Mouse (Mus musculus) WW6 (cell line): ENCODE data around the gene Ambra1.

Experiments
- DNase-seq: peaks from one replicate; pipeline ENCODE4 v3.0.0-alpha.2; 2013; ENCODE audit warnings: low read depth, low spot score

Gene Ambra1

GRCm38 (mm10) chr2:91735221-91735620 lies 5.3 kb downstream of the Ambra1 start:
- no peak for DNase-seq

DNA sequence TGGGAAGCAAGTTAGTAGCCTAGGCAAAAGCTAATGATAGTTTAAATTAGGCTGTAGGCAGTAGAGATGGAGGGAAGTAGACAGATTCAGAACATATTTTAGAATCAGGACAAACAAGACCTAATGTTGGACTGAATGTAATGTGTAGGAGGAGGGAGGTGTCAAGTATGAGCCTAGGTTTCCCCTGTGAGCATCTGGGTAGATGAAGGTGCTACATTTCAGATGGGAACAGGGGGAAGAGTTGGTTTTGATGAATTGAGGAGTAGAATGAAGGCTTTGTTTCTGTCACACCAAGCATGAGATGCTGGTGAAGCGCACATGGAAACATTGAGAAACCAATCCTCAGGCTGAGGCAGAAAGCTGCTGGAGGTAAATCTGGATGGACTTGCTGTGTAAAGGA lies 9.7 kb downstream of the Ambra1 start:
- DNase-seq: no peak

DNA sequence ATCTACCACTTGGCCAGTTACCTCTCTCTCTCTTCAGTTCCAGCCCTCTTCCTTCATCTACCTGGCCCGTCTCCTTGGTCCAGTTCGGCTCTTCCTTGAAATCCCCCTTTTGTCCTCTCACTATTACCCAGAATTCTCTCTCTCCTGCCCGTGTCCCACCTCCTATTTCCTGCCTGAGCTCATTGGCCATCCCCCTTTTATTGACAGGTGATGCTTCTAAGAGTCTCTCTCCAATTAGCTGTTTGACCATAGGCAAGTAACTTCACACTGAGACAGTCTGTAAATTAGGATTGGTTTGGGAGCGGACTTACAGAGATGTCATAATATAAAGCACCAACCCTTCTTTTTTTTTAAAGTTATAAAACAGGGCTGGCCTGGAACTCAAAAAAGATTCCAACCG lies 14.8 kb downstream of the Ambra1 start:
- DNase-seq: no peak

DNA sequence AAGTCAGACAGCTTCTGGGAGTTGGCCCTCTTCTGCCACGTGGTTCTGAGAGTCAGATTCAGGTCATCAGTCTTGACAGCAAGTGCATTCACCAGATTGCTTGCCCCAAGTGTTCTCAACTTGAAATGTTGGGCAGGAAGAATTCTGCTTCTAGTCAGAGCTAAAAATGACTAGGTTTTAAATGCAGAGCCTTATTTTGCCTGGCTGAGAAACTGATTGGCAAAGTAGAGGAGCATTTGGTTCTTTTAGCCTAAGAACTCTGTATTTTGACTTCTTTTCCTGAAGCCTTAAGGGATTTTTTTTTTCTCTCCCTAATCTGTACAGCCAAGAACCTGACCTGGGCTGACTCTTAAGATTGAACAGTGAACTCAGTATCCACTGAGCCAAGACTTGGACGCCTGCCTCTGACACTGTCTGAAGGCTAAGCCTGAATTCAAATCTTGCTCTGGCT lies 19.9 kb downstream of the Ambra1 start:
- DNase-seq: no peak

GRCm38 (mm10) chr2:91771921-91772705 lies 42.2 kb downstream of the Ambra1 start:
- DNase-seq: no peak

GRCm38 (mm10) chr2:91773309-91773708 lies 43.4 kb downstream of the Ambra1 start:
- no peak for DNase-seq

- DNase-seq: no peak
These were observed 49.2 kb downstream of the Ambra1 start for GRCm38 (mm10) chr2:91779166-91779565.

DNA sequence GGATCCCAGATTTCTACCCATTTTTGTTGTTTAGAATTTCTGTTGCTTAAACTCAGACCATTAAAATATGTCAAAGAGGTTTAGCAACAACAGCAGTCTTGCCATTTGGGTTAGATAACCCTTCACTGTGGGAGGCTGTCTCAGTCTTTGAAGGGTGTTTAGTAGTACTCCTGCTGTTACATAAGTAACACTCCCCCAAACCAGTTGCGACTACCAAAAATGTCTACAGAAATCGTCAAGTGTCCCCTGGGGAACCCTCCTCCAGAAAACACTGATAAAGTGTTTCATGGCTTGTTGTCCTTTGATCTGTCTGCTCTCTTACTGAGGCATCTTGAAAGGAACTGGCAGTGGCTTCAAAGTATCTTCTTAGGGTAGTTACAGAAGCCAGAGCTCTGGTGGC lies 61.7 kb downstream of the Ambra1 start:
- no peak for DNase-seq

- DNase-seq: no peak
These were observed 62.4 kb downstream of the Ambra1 start for GRCm38 (mm10) chr2:91792346-91792745.

- no peak for DNase-seq
These were observed 64.5 kb downstream of the Ambra1 start for GRCm38 (mm10) chr2:91794466-91794865.

- no peak for DNase-seq
These were observed 65.2 kb downstream of the Ambra1 start for GRCm38 (mm10) chr2:91795091-91795490.

DNA sequence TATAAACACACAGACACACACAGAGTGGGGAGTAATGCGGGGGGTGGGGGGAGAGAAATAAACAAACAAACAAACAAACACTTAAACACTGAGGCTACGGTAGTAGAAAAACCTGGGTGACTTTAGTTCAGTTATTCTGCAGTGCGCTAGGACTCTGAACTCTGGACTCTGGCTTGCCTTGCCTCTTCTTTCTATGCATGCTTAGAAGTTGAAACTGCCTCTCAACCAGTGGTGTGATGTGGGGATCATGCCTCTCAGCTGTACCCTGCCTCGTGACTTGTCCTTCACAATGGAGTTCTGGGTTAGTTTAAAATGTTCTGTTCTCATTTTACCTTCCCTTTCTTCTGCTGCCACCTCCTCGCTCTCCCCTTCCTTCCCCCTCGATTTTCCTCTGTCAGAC lies 81.5 kb downstream of the Ambra1 start:
- DNase-seq: no peak

GRCm38 (mm10) chr2:91816741-91817140 lies 86.8 kb downstream of the Ambra1 start:
- no peak for DNase-seq

DNA sequence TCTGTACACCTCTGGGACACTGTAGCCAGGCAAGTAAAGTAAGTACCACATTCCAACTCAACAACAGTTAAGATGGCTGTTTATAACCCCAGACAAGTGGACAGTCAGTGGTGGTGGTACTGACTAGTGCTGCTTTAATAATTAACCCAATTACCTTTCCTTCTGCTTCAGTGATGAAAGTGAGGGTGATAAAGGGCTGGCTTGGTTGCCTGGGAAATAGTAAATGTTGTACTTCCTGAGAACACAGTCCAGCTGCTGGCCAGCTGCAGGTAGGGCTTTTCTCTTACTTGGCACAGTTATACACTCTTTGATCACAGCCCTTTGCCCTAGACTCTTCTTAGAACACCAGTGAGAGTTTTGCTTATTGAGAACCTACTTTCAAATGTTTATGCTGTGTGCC lies 102.3 kb downstream of the Ambra1 start:
- DNase-seq: no peak

- DNase-seq: no peak
These were observed 104.3 kb downstream of the Ambra1 start for GRCm38 (mm10) chr2:91834272-91834671.

- no peak for DNase-seq
These were observed 105.1 kb downstream of the Ambra1 start for GRCm38 (mm10) chr2:91835031-91835430.

DNA sequence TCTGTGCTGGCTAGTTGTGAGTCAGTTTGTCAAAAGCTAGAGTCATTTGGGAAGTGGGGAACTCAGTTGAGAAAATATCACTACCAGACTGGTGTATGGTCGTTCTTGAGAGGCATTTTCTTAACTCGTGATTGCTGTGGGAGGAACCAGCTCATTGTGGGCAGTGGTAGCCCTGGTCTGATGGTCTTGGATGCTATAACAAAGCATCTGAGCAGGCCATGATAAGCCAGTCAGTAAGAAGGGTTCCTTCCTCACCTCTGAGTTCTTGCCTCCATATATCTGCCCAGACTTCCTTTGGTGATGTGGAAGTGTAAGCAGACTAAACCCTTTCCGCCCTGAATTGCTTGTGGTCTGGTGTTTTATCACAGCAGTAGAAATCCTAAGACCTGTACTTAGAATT lies 105.7 kb downstream of the Ambra1 start:
- no peak for DNase-seq

- no peak for DNase-seq
These were observed 114.2 kb downstream of the Ambra1 start for GRCm38 (mm10) chr2:91844085-91844484.

DNA sequence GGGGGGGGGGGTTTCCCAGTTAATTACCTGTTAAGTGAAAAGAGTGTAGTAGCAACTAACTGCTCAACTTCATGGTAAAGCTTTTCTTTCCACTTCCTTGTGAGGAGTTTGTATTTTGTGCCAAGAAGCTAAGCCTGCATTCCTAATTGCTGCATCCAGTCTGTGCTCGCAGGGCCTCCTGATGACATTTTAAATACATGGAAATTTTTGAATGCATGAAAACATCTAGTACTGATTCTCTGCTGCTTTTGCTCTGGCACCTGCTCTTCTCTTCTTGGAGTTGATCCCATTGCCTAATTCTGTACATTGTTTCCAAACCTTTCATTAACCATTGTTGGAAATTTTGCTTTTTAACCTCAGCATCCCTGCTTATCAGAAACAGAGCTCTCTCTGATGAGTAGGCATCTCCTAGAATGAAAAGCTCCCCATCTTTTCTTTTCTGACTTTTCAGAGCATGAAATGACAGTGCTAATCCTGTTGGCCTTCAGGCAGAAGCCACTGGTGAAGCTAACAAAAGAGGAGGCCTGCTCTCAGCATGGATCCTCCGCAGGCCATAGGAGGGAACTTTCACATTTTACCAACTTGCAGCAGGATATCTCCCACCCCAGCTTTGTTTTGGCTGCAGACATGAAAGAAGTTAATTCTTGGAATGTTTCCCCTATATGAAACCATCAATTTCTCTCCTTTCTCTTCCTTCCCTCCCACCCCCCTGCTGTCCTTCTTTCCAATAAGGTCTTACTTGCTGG lies 122.7 kb downstream of the Ambra1 start:
- no peak for DNase-seq

- DNase-seq: no peak
These were observed 124.6 kb downstream of the Ambra1 start for GRCm38 (mm10) chr2:91854575-91854974.

- no peak for DNase-seq
These were observed 127.0 kb downstream of the Ambra1 start for GRCm38 (mm10) chr2:91856958-91857357.

- DNase-seq: no peak
These were observed 129.5 kb downstream of the Ambra1 start for GRCm38 (mm10) chr2:91859423-91859822.

DNA sequence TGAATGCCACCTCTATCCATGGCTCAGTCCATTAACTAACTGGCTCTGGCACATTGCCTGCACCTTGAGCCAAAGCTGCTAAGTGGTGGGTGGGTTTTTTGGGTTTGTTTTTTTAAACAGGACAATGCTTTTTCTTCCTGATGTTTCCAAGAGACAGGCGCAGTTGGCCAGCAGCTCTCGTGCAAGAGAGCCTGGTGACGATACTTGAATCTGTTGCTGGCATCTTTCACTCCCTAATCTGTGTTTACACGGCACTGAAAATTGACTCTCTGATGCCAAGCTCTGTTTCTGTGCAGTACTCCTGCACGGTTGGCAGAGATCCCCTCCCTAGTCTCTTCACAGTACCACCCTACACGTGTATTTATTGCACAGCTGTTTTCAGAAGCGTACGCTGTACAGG lies 140.8 kb downstream of the Ambra1 start:
- DNase-seq: no peak
